ENCODE assay signal across 7 mouse cellular contexts in genomic region chr3:80079801-80080418, GRCm38 (mm10).
DNase-seq lines count a peak whose midpoint lies in the region; ATAC-seq and TF ChIP-seq lines count a peak whose summit lies in the region.

No protein-coding gene starts in this region.

- DNase-seq in WW6 (ENCODE audit: low read depth, low spot score): peak; percentile 28
- peak; percentile 25 for DNase-seq in cerebellum, adult 11-12 months
- peak; percentile 92 for DNase-seq in forebrain, postnatal 0 days
- peak; percentile 53 to 64 for DNase-seq in layer of hippocampus, postnatal 36 days
- DNase-seq in right cerebral cortex, adult 2 months (ENCODE audit: low spot score in 2 of 2): peak; percentile 79 to 80

- 6% methylated on average over 10 of the region's 10 CpGs for WGBS in forebrain, postnatal 0 days
- 15% methylated on average over 10 of the region's 10 CpGs for WGBS in hindbrain, embryonic 15.5 days

- no peaks in the 10 kb centered on the region for H3K9me3 ChIP-seq in forebrain, postnatal 0 days (ENCODE audit: low read length)
- H3K9me3 ChIP-seq in hindbrain, embryonic 15.5 days: no peaks in the 10 kb centered on the region

- peak overlapping the region; percentile 66 for H3K27ac ChIP-seq in forebrain, postnatal 0 days (ENCODE audit: low read depth, low read length)
- H3K27ac ChIP-seq in hindbrain, embryonic 15.5 days (replicated peaks): 0 out of 2 replicates have a peak overlapping the region, but pooled peaks have one; percentile 47

- no peaks in the 10 kb centered on the region for H3K36me3 ChIP-seq in forebrain, postnatal 0 days (ENCODE audit: insufficient read depth)
- H3K36me3 ChIP-seq in hindbrain, embryonic 15.5 days: no peaks in the 10 kb centered on the region

- H3K27me3 ChIP-seq in forebrain, postnatal 0 days (ENCODE audit: insufficient read depth, low read length): no peaks in the 10 kb centered on the region
- H3K27me3 ChIP-seq in hindbrain, embryonic 15.5 days: no peaks in the 10 kb centered on the region

- H3K4me1 ChIP-seq in forebrain, postnatal 0 days (ENCODE audit: insufficient read depth): no peaks in the 10 kb centered on the region
- H3K4me1 ChIP-seq in hindbrain, embryonic 15.5 days (replicated peaks): peaks cover 3% of the 10 kb centered on the region; the same call in 1 of the 2 replicates

- peak; percentile 92 for TF ChIP-seq CTCF in forebrain, postnatal 0 days (IDR thresholded peaks at IDR 0.05; ENCODE audit: low read depth)

- ATAC-seq in forebrain, postnatal 0 days: peak; percentile 91
- ATAC-seq in hindbrain, embryonic 15.5 days (ENCODE audit: low FRiP score, low read depth): peak; percentile 63
- peak; percentile 94 for ATAC-seq in megakaryocyte, adult 5-6 weeks (ENCODE audit: poor library complexity, severe bottlenecking)

- H3K4me2 ChIP-seq in forebrain, postnatal 0 days (ENCODE audit: low read depth): peak overlapping the region; percentile 45
- peak overlapping the region; percentile 47 for H3K4me2 ChIP-seq in hindbrain, embryonic 15.5 days

- H3K4me3 ChIP-seq in forebrain, postnatal 0 days (ENCODE audit: low read depth, low read length): peak overlapping the region; percentile 22
- peak overlapping the region; percentile 17 for H3K4me3 ChIP-seq in hindbrain, embryonic 15.5 days

- peak overlapping the region; percentile 18; the same call in 1 of the 2 replicates for H3K9ac ChIP-seq in forebrain, postnatal 0 days
- H3K9ac ChIP-seq in hindbrain, embryonic 15.5 days: no peak overlapping the region

Comparison
In these comparisons a context has a peak if more than half of its experiments do, and no peak if none do; other contexts are left out.
1. Peak in every context shown above with its lines: DNase-seq, ATAC-seq, H3K4me3 ChIP-seq and H3K27ac ChIP-seq.
2. DNase-seq: peak in every context shown above with its lines; median percentile 92 in forebrain, postnatal 0 days; 80 in right cerebral cortex, adult 2 months; 58 in layer of hippocampus, postnatal 36 days; 28 in WW6; 25 in cerebellum, adult 11-12 months.